Mouse (Mus musculus): ENCODE results near the gene Lyst. TPM values are rescaled to one million over a fixed set of nuclear protein-coding genes. Genes with fewer than 3 reads are reported as not detected.

The Lyst gene
- 3.4 TPM for polyA plus RNA-seq (2015; fragmentation: Illumina TruSeq; extraction: RNeasy Lipid Tissue Mini Kit (QIAGEN cat#74804); ENCODE audit: insufficient read depth, low read depth, low replicate concordance)

DNA sequence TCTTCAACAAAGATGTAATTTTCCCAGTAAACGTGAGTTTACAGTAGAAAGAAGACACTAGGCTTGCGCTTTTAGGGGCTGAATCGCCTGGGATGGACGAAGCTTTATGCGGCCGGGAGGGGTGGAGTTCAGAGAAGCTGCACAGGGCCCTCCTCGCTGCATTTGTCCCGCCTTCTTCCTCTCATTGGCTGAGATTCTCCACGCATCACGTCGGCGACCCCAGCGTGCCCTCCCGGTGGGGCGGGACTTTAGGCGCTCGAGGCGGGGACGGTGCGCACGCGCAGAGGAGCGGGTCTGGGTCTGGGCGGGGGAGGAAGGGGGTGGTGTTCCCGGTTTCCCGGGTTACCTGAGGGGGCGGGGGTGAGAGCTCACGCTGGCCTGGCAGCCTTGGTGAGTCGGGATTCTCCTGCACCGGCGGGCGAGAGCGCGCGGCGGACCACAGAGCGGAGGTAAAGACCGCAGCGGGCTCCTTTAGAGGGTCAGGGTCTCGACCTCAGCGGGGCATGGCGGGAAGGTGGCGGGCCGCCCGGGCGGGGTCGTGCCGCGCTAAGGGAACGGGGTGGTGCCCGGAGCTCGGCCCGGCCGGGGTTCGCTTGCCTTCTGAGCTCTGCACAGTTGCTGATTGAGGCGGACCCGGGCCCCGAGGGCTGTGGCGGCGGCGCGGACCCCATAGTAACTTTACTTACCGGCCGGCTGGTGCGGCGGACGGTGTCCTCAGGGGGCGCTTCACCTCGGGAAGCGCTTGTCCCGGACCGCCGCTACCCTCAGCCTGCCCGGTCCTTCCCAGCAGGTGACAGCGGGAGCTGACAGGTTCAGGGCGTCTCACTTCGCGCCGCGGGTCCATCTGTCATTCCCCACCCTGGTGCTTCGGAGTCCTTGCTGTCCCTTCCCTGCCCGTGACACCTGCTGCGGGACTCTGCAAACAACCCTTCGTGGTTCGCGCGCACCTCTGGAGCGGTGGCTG, at the start of gene Lyst:
Gene Lyst, plus strand, starts transcription at position 350 of the 964 bp plus-strand sequence.

DNA sequence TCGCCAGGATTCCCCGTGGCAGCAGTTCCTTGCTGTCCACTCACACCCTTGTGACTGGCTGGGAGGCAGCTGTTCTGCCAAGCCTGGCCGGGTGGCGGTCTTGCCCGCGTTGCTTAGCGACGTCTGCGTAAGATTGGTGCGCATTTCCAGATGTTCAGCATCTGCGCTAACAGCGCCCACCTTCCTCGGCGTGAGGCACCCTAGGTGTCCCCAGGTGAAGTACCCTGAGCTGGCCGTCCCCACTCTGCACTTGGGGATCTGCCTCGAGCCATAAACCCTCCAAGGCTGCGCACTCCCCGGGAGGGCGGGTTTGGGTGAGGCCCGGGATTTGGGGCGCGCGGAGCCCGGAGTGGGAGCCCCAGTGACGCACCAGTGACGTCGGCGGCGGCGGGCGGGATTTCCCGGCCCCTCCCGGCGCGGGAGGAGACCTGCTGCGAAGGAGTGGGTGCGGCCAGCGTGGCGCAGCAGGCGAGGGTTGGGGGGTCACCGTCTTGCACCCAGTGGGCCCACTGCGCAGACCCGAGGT, 193.8 kb downstream of the Lyst start, which contains the start of gene Gng4:
Gene Gng4, plus strand, starts transcription at position 166 of the 526 bp plus-strand sequence.

Other genes with a start within 250 kb of the Lyst start
- gene Gpr137b, start 196.4 kb upstream of the Lyst start, polyA plus RNA-seq (2015; fragmentation: Illumina TruSeq; extraction: RNeasy Lipid Tissue Mini Kit (QIAGEN cat#74804); ENCODE audit: insufficient read depth, low read depth, low replicate concordance), result 2.0 TPM
- 35.7 TPM for gene Nid1, start 152.8 kb upstream of the Lyst start, polyA plus RNA-seq (2015; fragmentation: Illumina TruSeq; extraction: RNeasy Lipid Tissue Mini Kit (QIAGEN cat#74804); ENCODE audit: insufficient read depth, low read depth, low replicate concordance)
- gene Gng4, start 193.7 kb downstream of the Lyst start, polyA plus RNA-seq (2015; fragmentation: Illumina TruSeq; extraction: RNeasy Lipid Tissue Mini Kit (QIAGEN cat#74804); ENCODE audit: insufficient read depth, low read depth, low replicate concordance), result 7.0 TPM

Data from pancreas, adult 10 weeks (tissue).